Mouse (Mus musculus): Measurements from ENCODE around the gene Lamp5. TPM values are rescaled to one million over a fixed set of nuclear protein-coding genes. Genes with fewer than 3 reads are reported as not detected.

The Lamp5 gene
- polyA plus RNA-seq (2012; rRNA removed): not detected in 2 replicates

GRCm38 (mm10) chr2:136051688-136052289 is at the start of gene Lamp5:
Gene Lamp5, plus strand, starts transcription at chr2:136052239.

